Mouse (Mus musculus): ENCODE results near the gene Batf2. TPM values are rescaled to one million over a fixed set of nuclear protein-coding genes. Genes with fewer than 3 reads are reported as not detected.

Batf2 gene
- polyA plus RNA-seq, 1 experiment = 0.05 TPM

DNA sequence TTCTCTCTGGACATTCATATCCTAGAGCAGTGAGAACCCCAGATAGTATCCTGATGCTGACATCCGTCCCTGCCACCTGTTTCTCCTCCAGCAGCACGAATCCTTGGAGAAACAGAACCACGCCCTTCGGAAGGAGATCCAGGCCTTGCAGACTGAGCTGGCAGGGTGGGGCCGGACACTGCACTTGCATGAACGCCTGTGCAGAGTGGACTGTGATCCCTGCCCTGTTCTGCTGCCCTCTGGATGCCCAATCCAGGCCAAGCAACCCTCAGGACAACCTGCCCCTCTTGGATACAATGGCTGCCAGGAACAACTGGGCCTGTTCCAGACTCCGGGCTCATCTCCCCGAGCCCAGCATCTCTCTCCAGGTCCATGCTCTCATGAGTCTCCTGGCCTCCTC lies 30.4 kb downstream of the Batf2 start:
- H3K36me3 ChIP-seq (ENCODE audit: control insufficient read depth, insufficient read depth) = no peaks in the 10 kb centered on the region
- peaks cover 10% of the 10 kb centered on the region for H3K27me3 ChIP-seq (ENCODE audit: control insufficient read depth, insufficient read depth, insufficient read length)
- H3K4me3 ChIP-seq = no peak overlapping the region
- H3K79me2 ChIP-seq (ENCODE audit: control insufficient read depth, insufficient read depth) = no peaks in the 10 kb centered on the region
- no peak overlapping the region for H3K4me2 ChIP-seq (ENCODE audit: low read depth)
- TF ChIP-seq POLR2A (IDR thresholded peaks at IDR 0.05; ENCODE audit: insufficient read length, low read depth) = no peak
- TF ChIP-seq TCF12 (IDR thresholded peaks at IDR 0.05; ENCODE audit: insufficient read depth, poor library complexity, severe bottlenecking) = no peak
- no peak for TF ChIP-seq MAX (IDR thresholded peaks at IDR 0.05; ENCODE audit: low read depth)
- TF ChIP-seq REST (IDR thresholded peaks at IDR 0.05; ENCODE audit: insufficient read depth, insufficient read length) = no peak
- TF ChIP-seq CEBPB (IDR thresholded peaks at IDR 0.05; ENCODE audit: insufficient read depth, poor library complexity, severe bottlenecking) = no peak
- TF ChIP-seq USF1 (IDR thresholded peaks at IDR 0.05; ENCODE audit: low read depth) = no peak
- TF ChIP-seq SRF (IDR thresholded peaks at IDR 0.05; ENCODE audit: control insufficient read depth, insufficient read length, low read depth) = no peak
- no peak for TF ChIP-seq MYOD1 (IDR thresholded peaks at IDR 0.05; ENCODE audit: control insufficient read depth in 1 of 3, insufficient read length in 2 of 3, low read depth in 2 of 3)
- TF ChIP-seq E2F4 (IDR thresholded peaks at IDR 0.05; ENCODE audit: insufficient read depth) = no peak
- no peak for TF ChIP-seq TCF3 (IDR thresholded peaks at IDR 0.05; ENCODE audit: insufficient read length, low read depth)
- no peak for TF ChIP-seq MYOG (IDR thresholded peaks at IDR 0.05; ENCODE audit: control insufficient read depth in 1 of 3, insufficient read depth in 1 of 3, insufficient read length in 2 of 3, low read depth in 2 of 3)
- no peak for TF ChIP-seq POLR2AphosphoS2 (IDR thresholded peaks at IDR 0.05; ENCODE audit: insufficient read length, low read depth)
- H3ac ChIP-seq (ENCODE audit: control insufficient read depth, insufficient read length) = no peak overlapping the region

DNA sequence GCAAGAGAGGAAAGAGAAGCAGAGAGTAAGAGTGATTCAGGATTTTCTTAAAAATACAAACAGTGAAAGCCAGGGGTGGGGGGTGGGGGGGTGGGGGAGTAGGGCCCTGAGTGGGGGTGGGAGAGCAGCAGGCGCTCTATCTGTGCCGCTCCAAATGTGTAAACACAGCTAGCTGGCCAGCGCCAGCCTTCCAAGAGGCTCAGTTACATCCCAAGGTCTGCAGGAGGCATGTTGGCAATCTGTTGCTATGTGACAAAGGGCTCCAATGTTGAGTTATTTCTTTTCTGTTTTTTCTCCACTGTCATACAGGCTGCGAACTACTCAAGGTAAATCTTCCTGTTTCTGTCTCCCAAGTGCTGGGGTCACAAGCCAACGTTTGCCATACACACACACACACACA lies 34.0 kb downstream of the Batf2 start:
- Histone ChIP-seq H3K4me2 (ENCODE audit: low read depth) (no peak overlapping the region), H3K27me3 (ENCODE audit: control insufficient read depth, insufficient read depth, insufficient read length) (peaks cover 22% of the 10 kb centered on the region), H3K79me2 (ENCODE audit: control insufficient read depth, insufficient read depth) (no peaks in the 10 kb centered on the region), H3K4me3 (no peak overlapping the region), H3ac (ENCODE audit: control insufficient read depth, insufficient read length) (no peak overlapping the region), H3K36me3 (ENCODE audit: control insufficient read depth, insufficient read depth) (no peaks in the 10 kb centered on the region)
- TF ChIP-seq TCF12 (IDR thresholded peaks at IDR 0.05; ENCODE audit: insufficient read depth, poor library complexity, severe bottlenecking) = no peak
- no peak for TF ChIP-seq TCF3 (IDR thresholded peaks at IDR 0.05; ENCODE audit: insufficient read length, low read depth)
- TF ChIP-seq MYOG (IDR thresholded peaks at IDR 0.05; ENCODE audit: control insufficient read depth in 1 of 3, insufficient read depth in 1 of 3, insufficient read length in 2 of 3, low read depth in 2 of 3) = no peak
- TF ChIP-seq SRF (IDR thresholded peaks at IDR 0.05; ENCODE audit: control insufficient read depth, insufficient read length, low read depth) = no peak
- no peak for TF ChIP-seq REST (IDR thresholded peaks at IDR 0.05; ENCODE audit: insufficient read depth, insufficient read length)
- no peak for TF ChIP-seq MYOD1 (IDR thresholded peaks at IDR 0.05; ENCODE audit: control insufficient read depth in 1 of 3, insufficient read length in 2 of 3, low read depth in 2 of 3)

DNA sequence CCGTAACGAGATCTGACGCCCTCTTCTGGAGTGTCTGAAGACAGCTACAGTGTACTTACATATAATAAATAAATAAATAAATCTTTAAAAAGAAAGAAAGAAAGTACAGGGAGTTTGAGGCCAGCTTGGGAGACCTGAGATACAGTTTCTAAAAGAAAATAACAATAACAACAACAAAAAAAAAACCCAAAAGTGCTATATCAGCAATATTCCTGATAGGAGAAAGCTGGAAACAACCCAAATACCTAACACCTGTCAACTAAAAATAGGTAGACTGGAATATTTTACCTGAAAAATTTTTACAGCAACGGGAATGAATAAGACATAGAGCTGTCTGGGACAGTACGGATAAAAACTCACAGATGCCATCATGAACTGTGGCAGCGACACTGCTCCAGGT lies 38.0 kb downstream of the Batf2 start:
- H3K79me2 ChIP-seq (ENCODE audit: control insufficient read depth, insufficient read depth) = no peaks in the 10 kb centered on the region
- no peak overlapping the region for H3K4me3 ChIP-seq
- no peak for TF ChIP-seq SRF (IDR thresholded peaks at IDR 0.05; ENCODE audit: control insufficient read depth, insufficient read length, low read depth)
- TF ChIP-seq MYOD1 (IDR thresholded peaks at IDR 0.05; ENCODE audit: control insufficient read depth in 1 of 3, insufficient read length in 2 of 3, low read depth in 2 of 3) = no peak
- no peak for TF ChIP-seq MAX (IDR thresholded peaks at IDR 0.05; ENCODE audit: low read depth)
- TF ChIP-seq MYOG (IDR thresholded peaks at IDR 0.05; ENCODE audit: control insufficient read depth in 1 of 3, insufficient read depth in 1 of 3, insufficient read length in 2 of 3, low read depth in 2 of 3) = no peak
- no peak for TF ChIP-seq TCF3 (IDR thresholded peaks at IDR 0.05; ENCODE audit: insufficient read length, low read depth)
- TF ChIP-seq POLR2A (IDR thresholded peaks at IDR 0.05; ENCODE audit: insufficient read length, low read depth) = no peak
- TF ChIP-seq REST (IDR thresholded peaks at IDR 0.05; ENCODE audit: insufficient read depth, insufficient read length) = no peak
- TF ChIP-seq POLR2AphosphoS2 (IDR thresholded peaks at IDR 0.05; ENCODE audit: insufficient read length, low read depth) = no peak
- no peak for TF ChIP-seq E2F4 (IDR thresholded peaks at IDR 0.05; ENCODE audit: insufficient read depth)
- TF ChIP-seq CEBPB (IDR thresholded peaks at IDR 0.05; ENCODE audit: insufficient read depth, poor library complexity, severe bottlenecking) = no peak
- H3K4me2 ChIP-seq (ENCODE audit: low read depth) = no peak overlapping the region
- H3K36me3 ChIP-seq (ENCODE audit: control insufficient read depth, insufficient read depth) = no peaks in the 10 kb centered on the region
- peaks cover 18% of the 10 kb centered on the region for H3K27me3 ChIP-seq (ENCODE audit: control insufficient read depth, insufficient read depth, insufficient read length)
- no peak overlapping the region for H3ac ChIP-seq (ENCODE audit: control insufficient read depth, insufficient read length)

DNA sequence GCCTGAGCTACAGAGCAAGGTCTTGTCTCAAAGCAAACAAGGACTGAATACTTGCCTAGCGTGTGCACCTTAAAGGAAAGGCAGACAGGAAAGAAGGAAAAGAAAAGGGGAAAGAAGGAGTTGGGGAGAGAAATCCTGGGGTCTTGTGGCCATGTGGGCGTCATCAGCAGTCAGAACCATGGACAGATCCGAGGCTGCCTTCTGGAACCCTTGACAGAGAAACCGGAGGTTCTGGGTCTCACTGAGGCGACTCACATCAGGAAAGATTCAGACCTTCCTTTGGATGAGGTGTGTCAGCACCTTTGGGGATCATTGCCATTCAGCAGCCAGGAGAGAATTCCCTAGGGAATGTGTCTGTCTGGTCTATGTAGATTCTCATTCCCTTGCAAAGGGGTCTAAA lies 40.8 kb downstream of the Batf2 start:
- no peak for TF ChIP-seq POLR2A (IDR thresholded peaks at IDR 0.05; ENCODE audit: insufficient read length, low read depth)
- no peak for TF ChIP-seq MAX (IDR thresholded peaks at IDR 0.05; ENCODE audit: low read depth)
- TF ChIP-seq E2F4 (IDR thresholded peaks at IDR 0.05; ENCODE audit: insufficient read depth) = no peak
- TF ChIP-seq SRF (IDR thresholded peaks at IDR 0.05; ENCODE audit: control insufficient read depth, insufficient read length, low read depth) = no peak
- peak; percentile 79 for TF ChIP-seq REST (IDR thresholded peaks at IDR 0.05; ENCODE audit: insufficient read depth, insufficient read length)
- Histone ChIP-seq H3K4me3 (no peak overlapping the region), H3K79me2 (ENCODE audit: control insufficient read depth, insufficient read depth) (no peaks in the 10 kb centered on the region), H3ac (ENCODE audit: control insufficient read depth, insufficient read length) (no peak overlapping the region), H3K4me2 (ENCODE audit: low read depth) (no peak overlapping the region), H3K36me3 (ENCODE audit: control insufficient read depth, insufficient read depth) (no peaks in the 10 kb centered on the region), H3K27me3 (ENCODE audit: control insufficient read depth, insufficient read depth, insufficient read length) (peaks cover 25% of the 10 kb centered on the region)

- H3K36me3 ChIP-seq (ENCODE audit: control insufficient read depth, insufficient read depth) = no peaks in the 10 kb centered on the region
- H3K27me3 ChIP-seq (ENCODE audit: control insufficient read depth, insufficient read depth, insufficient read length) = peaks cover 16% of the 10 kb centered on the region
- no peaks in the 10 kb centered on the region for H3K79me2 ChIP-seq (ENCODE audit: control insufficient read depth, insufficient read depth)
- TF ChIP-seq REST (IDR thresholded peaks at IDR 0.05; ENCODE audit: insufficient read depth, insufficient read length) = no peak
- TF ChIP-seq MYOD1 (IDR thresholded peaks at IDR 0.05; ENCODE audit: control insufficient read depth in 1 of 3, insufficient read length in 2 of 3, low read depth in 2 of 3) = no peak
- no peak for TF ChIP-seq USF1 (IDR thresholded peaks at IDR 0.05; ENCODE audit: low read depth)
- no peak for TF ChIP-seq TCF12 (IDR thresholded peaks at IDR 0.05; ENCODE audit: insufficient read depth, poor library complexity, severe bottlenecking)
- TF ChIP-seq POLR2A (IDR thresholded peaks at IDR 0.05; ENCODE audit: insufficient read length, low read depth) = no peak
- no peak for TF ChIP-seq MAX (IDR thresholded peaks at IDR 0.05; ENCODE audit: low read depth)
- no peak for TF ChIP-seq E2F4 (IDR thresholded peaks at IDR 0.05; ENCODE audit: insufficient read depth)
- TF ChIP-seq POLR2AphosphoS2 (IDR thresholded peaks at IDR 0.05; ENCODE audit: insufficient read length, low read depth) = no peak
- TF ChIP-seq MYOG (IDR thresholded peaks at IDR 0.05; ENCODE audit: control insufficient read depth in 1 of 3, insufficient read depth in 1 of 3, insufficient read length in 2 of 3, low read depth in 2 of 3) = no peak
- TF ChIP-seq SRF (IDR thresholded peaks at IDR 0.05; ENCODE audit: control insufficient read depth, insufficient read length, low read depth) = no peak
- TF ChIP-seq CEBPB (IDR thresholded peaks at IDR 0.05; ENCODE audit: insufficient read depth, poor library complexity, severe bottlenecking) = no peak
- TF ChIP-seq TCF3 (IDR thresholded peaks at IDR 0.05; ENCODE audit: insufficient read length, low read depth) = no peak
- no peak overlapping the region for H3K4me3 ChIP-seq
- H3ac ChIP-seq (ENCODE audit: control insufficient read depth, insufficient read length) = no peak overlapping the region
- no peak overlapping the region for H3K4me2 ChIP-seq (ENCODE audit: low read depth)
These were observed 41.8 kb downstream of the Batf2 start for GRCm38 (mm10) chr19:6182534-6182933.
